ENCODE assay signal across 8 mouse cellular contexts in genomic region chr6:39724071-39724470, GRCm38 (mm10). TPM values are rescaled to one million over a fixed set of nuclear protein-coding genes. Genes with fewer than 3 reads are reported as not detected.
A peak's percentile ranks its signal among the peaks of the same experiment; 100 is the strongest.
DNase-seq lines count a peak whose midpoint lies in the region; ATAC-seq lines count a peak whose summit lies in the region.

No protein-coding gene starts in this region.

- ATAC-seq in heart, embryonic 11.5 days (replicated peaks; ENCODE audit: insufficient number of reproducible peaks, low FRiP score, low TSS enrichment) = no peak
- ATAC-seq in midbrain, embryonic 16.5 days = no peak

- peak overlapping the region; percentile 90 for H3K4me2 ChIP-seq in heart, embryonic 11.5 days
- peak overlapping the region; percentile 65 for H3K4me2 ChIP-seq in midbrain, embryonic 16.5 days (ENCODE audit: low read length)

- DNase-seq in heart, postnatal 14 days = no peak
- DNase-seq in CD4-positive helper T cell, adult 2 months (ENCODE audit: low read depth, low spot score) = peak; percentile 26
- DNase-seq in embryonic facial prominence, embryonic 10.5 days (ENCODE audit: low spot score) = no peak
- peak; percentile 50 for DNase-seq in induced T-regulatory cell, adult 2 months (ENCODE audit: low read depth)
- no peak for DNase-seq in ovary, postnatal 10 days (ENCODE audit: low spot score)
- no peak for DNase-seq in layer of hippocampus, adult 9-11 months

- H3K9me3 ChIP-seq in heart, embryonic 11.5 days (replicated peaks; ENCODE audit: control insufficient read depth, low read length) = no peaks in the 10 kb centered on the region
- H3K9me3 ChIP-seq in embryonic facial prominence, embryonic 10.5 days = no peaks in the 10 kb centered on the region
- H3K9me3 ChIP-seq in midbrain, embryonic 16.5 days (replicated peaks; ENCODE audit: control insufficient read depth, low read length, poor library complexity, severe bottlenecking) = no peaks in the 10 kb centered on the region

- intact Hi-C loops in heart, postnatal 14 days (cut with DNase I) = loop anchor here (2.0 to 5.0 kb wide), 2 partner anchors 42 to 59 kb away; no protein-coding TSS in a partner anchor

- H3K9ac ChIP-seq in heart, embryonic 11.5 days (ENCODE audit: low read depth, low read length) = peak overlapping the region; percentile 95
- H3K9ac ChIP-seq in midbrain, embryonic 16.5 days (ENCODE audit: low read depth, low read length) = peak overlapping the region; percentile 98

- no peaks in the 10 kb centered on the region for H3K27me3 ChIP-seq in heart, embryonic 11.5 days (ENCODE audit: control insufficient read depth, insufficient read depth, low read length)
- no peaks in the 10 kb centered on the region for H3K27me3 ChIP-seq in embryonic facial prominence, embryonic 10.5 days (replicated peaks; ENCODE audit: low read depth, poor library complexity, severe bottlenecking)
- no peaks in the 10 kb centered on the region for H3K27me3 ChIP-seq in midbrain, embryonic 16.5 days (ENCODE audit: control insufficient read depth, insufficient read depth, low read depth, low read length)

- no peak overlapping the region for H3K27ac ChIP-seq in heart, embryonic 11.5 days (ENCODE audit: low read depth, low read length)
- H3K27ac ChIP-seq in embryonic facial prominence, embryonic 10.5 days (replicated peaks) = peak overlapping the region; percentile 96
- no peak overlapping the region for H3K27ac ChIP-seq in midbrain, embryonic 16.5 days (ENCODE audit: low read length)

- H3K36me3 ChIP-seq in heart, embryonic 11.5 days (ENCODE audit: control insufficient read depth, insufficient read depth, low read length) = no peaks in the 10 kb centered on the region
- no peaks in the 10 kb centered on the region for H3K36me3 ChIP-seq in embryonic facial prominence, embryonic 10.5 days (replicated peaks)
- no peaks in the 10 kb centered on the region for H3K36me3 ChIP-seq in midbrain, embryonic 16.5 days (ENCODE audit: control insufficient read depth, insufficient read depth, low read length)

- H3K4me3 ChIP-seq in heart, embryonic 11.5 days (ENCODE audit: low read depth, low read length) = peak overlapping the region; percentile 94
- H3K4me3 ChIP-seq in embryonic facial prominence, embryonic 10.5 days = peak overlapping the region; percentile 95
- peak overlapping the region; percentile 97 for H3K4me3 ChIP-seq in midbrain, embryonic 16.5 days (ENCODE audit: low read depth, low read length)

- 2% methylated on average over 7 of the region's 7 CpGs for WGBS in heart, embryonic 11.5 days (ENCODE audit: insufficient replicate concordance)
- WGBS in embryonic facial prominence, embryonic 10.5 days = under 1% methylated on average over 7 of the region's 7 CpGs
- under 1% methylated on average over 7 of the region's 7 CpGs for WGBS in midbrain, embryonic 16.5 days

- peaks cover 17% of the 10 kb centered on the region for H3K4me1 ChIP-seq in heart, embryonic 11.5 days (ENCODE audit: control insufficient read depth, insufficient read depth, low read length)
- peaks cover 20% of the 10 kb centered on the region for H3K4me1 ChIP-seq in embryonic facial prominence, embryonic 10.5 days
- H3K4me1 ChIP-seq in midbrain, embryonic 16.5 days (ENCODE audit: control insufficient read depth, insufficient read depth, low read length) = peaks cover 22% of the 10 kb centered on the region

RNA-seq across cellular contexts. Expression of gene Braf, which starts 1.2 kb away (rescaled TPM):
- 11.4 and 13.5 TPM in 2 replicates for polyA plus RNA-seq in heart, embryonic 11.5 days (2014; fragmentation: Nextera tagmentation; extraction: Ambion mirVana)
- 10 to 100 TPM; 18.2 to 21.9 TPM for total RNA-seq in heart, postnatal 14 days (2021)
- polyA plus RNA-seq in embryonic facial prominence, embryonic 10.5 days (2016; fragmentation: Nextera tagmentation; extraction: Ambion mirVana) = 18.9 and 20.3 TPM in 2 replicates
- polyA plus RNA-seq in midbrain, embryonic 16.5 days (2015; fragmentation: Nextera tagmentation; extraction: Ambion mirVana) = 25.2 and 26.7 TPM in 2 replicates

Comparison
In these comparisons a context has a peak if more than half of its experiments do, and no peak if none do; other contexts are left out.
1. DNase-seq: peak in CD4-positive helper T cell, adult 2 months (single experiment) and induced T-regulatory cell, adult 2 months (single experiment); none in heart, postnatal 14 days (0 of 2), embryonic facial prominence, embryonic 10.5 days (single experiment), ovary, postnatal 10 days (single experiment) and layer of hippocampus, adult 9-11 months (single experiment).
2. Peak in every context shown above with its lines, with median percentiles within 50 percentile points of each other: H3K4me3 ChIP-seq.